Mouse (Mus musculus) hindbrain, embryonic 13.5 days (tissue): ENCODE results near the gene Olfr68. TPM values are rescaled to one million over a fixed set of nuclear protein-coding genes. Genes with fewer than 3 reads are reported as not detected.
"Not testable (repeated sequence)": the region's sequence is repeated elsewhere in the genome, so short reads cannot be mapped to it uniquely, and the experiment has no call there.

Experiments used
- ATAC-seq: fragments of 200-750 bp; cut with Nextera tagmentation; 2 replicates; pipeline ENCODE4 v1.8.0; 2017; ENCODE audit warnings: moderate TSS enrichment; ENCODE audit not compliant: low FRiP score
- H3K27ac ChIP-seq: fragments of 300-500 bp; sonication (generic); 2 replicates; pipeline ENCODE4 v1.5.1; 2015; ENCODE audit warnings: inconsistent platforms, mild to moderate bottlenecking, moderate library complexity
- H3K27me3 ChIP-seq: fragments of 300-500 bp; sonication (generic); 2 replicates; pipeline ENCODE4 v1.6.1; 2015; ENCODE audit warnings: mild to moderate bottlenecking, inconsistent platforms
- H3K36me3 ChIP-seq: fragments of 300-500 bp; sonication (generic); 2 replicates; pipeline ENCODE4 v1.6.1; 2015; ENCODE audit warnings: mild to moderate bottlenecking, inconsistent platforms
- H3K4me1 ChIP-seq: fragments of 300-500 bp; sonication (generic); replicated peaks from 2 replicates; pipeline ENCODE4 v1.6.1; 2015; ENCODE audit warnings: inconsistent platforms
- H3K4me2 ChIP-seq: fragments of 300-500 bp; sonication (generic); 2 replicates; pipeline ENCODE4 v1.6.1; 2015; ENCODE audit warnings: inconsistent platforms, mild to moderate bottlenecking, moderate library complexity
- H3K4me3 ChIP-seq: fragments of 300-500 bp; sonication (generic); 2 replicates; pipeline ENCODE4 v1.5.1; 2015; ENCODE audit warnings: mild to moderate bottlenecking, inconsistent platforms
- H3K9ac ChIP-seq: fragments of 300-500 bp; sonication (generic); 2 replicates; pipeline ENCODE4 v1.6.1; 2015; ENCODE audit warnings: mild to moderate bottlenecking, inconsistent platforms
- H3K9me3 ChIP-seq: fragments of 300-500 bp; sonication (generic); 2 replicates; pipeline ENCODE4 v1.6.1; 2016; ENCODE audit warnings: inconsistent platforms
- WGBS: fragments of 180-500 bp; shearing (Covaris S2); methylation state at CpG from one replicate; pipeline ENCODE4 v1.1.7; 2015; 5-methylcytosine and 5-hydroxymethylcytosine counted together
- polyA plus RNA-seq: library from polyadenylated mRNA; unstranded; fragments of >200 nt; fragmentation: Nextera tagmentation; extraction: Ambion mirVana; gene quantifications from 2 replicates; pipeline ENCODE4 v1.2.1, GENCODE M21; 2015

The Olfr68 gene
- polyA plus RNA-seq, 1 experiment from 2014 or later = not detected

DNA sequence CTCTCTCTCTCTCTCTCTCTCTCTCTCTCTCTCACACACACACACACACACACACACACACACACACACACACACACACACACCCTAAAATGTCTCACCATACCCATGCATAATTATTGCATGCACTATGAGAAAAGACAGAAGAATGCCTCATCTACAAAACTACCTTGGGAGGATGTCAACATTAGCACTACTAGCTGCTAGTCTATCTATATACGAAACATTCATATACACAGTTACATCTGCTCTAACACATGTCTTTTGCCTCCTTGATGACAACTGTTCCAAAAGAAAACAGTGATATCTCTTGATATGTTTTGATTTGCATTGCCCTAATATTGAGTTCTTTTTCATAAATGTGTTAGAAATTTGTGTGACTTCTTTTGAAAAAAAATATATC is 30.8 kb upstream of the Olfr68 start:
- Histone ChIP-seq H3K4me1 (no peaks in the 10 kb centered on the region), H3K4me2 (no peak overlapping the region), H3K4me3 (no peak overlapping the region), H3K27ac (no peak overlapping the region), H3K9ac (no peak overlapping the region), H3K36me3 (no peaks in the 10 kb centered on the region), H3K9me3 (no peaks in the 10 kb centered on the region), H3K27me3 (no peaks in the 10 kb centered on the region)
- 90% methylated on average over 1 of the region's 1 CpGs for WGBS
- ATAC-seq = no peak

DNA sequence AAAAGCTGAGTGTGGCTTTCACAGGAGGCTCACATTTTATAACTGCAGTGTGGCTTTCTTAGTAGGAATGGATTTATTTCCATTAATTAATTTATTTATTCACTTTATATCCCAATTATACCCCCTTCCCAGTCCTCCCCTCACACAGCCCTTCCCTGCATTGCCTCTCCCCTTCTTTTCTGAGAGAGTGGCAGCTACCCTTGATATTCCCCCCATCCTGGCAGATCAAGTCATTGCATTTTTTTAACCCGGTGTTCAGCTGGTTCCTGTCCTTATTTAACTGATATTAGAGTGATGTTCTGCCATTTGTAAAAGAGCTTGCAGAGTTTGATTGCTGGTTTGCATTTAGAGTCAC is 30.3 kb upstream of the Olfr68 start:
- no peaks in the 10 kb centered on the region for H3K9me3 ChIP-seq
- no peak overlapping the region for H3K4me2 ChIP-seq
- H3K36me3 ChIP-seq = no peaks in the 10 kb centered on the region
- no peaks in the 10 kb centered on the region for H3K4me1 ChIP-seq
- WGBS = 71% methylated on average over 1 of the region's 1 CpGs
- no peak overlapping the region for H3K27ac ChIP-seq
- no peak overlapping the region for H3K4me3 ChIP-seq
- H3K27me3 ChIP-seq = no peaks in the 10 kb centered on the region
- no peak for ATAC-seq
- H3K9ac ChIP-seq = no peak overlapping the region

DNA sequence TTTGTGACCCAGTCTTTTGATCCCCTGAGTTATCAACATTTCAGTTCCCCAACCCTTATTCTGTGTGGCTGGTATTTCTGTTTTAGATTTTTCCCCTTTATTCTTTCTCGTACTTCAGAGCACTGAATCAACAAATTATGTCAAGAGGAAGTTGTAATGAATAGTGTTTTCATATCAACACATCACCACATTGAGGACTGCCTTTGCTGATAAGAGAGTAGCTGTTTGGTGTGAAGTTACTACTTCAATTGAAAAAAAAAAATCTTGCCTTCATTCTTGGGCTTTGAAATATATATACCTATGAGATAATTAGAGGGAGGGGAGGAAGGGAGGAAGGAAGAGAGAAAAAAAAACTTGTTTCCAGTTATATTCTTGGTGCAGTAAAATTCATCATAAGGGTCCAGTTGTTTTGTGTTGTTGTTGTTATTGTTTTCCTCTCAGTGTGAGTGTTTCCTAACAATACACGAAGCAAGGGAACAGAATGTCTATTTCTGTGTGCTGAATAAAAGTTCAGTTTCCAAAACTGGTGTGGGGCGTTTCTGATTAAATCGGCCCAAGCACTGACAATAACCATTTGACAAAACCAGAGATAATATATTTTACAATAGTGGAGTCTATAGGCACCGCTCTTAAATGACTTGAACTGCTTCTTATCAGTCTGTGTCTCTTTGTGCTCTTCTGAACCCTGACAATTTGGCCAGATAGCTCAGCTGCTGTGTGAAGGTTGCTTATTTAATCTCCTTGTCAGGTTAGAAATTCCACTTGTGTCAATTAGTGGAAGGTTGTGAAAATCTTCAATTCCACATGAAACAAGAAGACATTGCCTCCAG is 29.7 kb upstream of the Olfr68 start:
- Histone ChIP-seq H3K4me2 (no peak overlapping the region), H3K4me1 (no peaks in the 10 kb centered on the region), H3K9ac (no peak overlapping the region), H3K27me3 (no peaks in the 10 kb centered on the region), H3K27ac (no peak overlapping the region), H3K9me3 (no peaks in the 10 kb centered on the region), H3K36me3 (no peaks in the 10 kb centered on the region), H3K4me3 (no peak overlapping the region)
- WGBS = 77% methylated on average over 5 of the region's 5 CpGs
- no peak for ATAC-seq

DNA sequence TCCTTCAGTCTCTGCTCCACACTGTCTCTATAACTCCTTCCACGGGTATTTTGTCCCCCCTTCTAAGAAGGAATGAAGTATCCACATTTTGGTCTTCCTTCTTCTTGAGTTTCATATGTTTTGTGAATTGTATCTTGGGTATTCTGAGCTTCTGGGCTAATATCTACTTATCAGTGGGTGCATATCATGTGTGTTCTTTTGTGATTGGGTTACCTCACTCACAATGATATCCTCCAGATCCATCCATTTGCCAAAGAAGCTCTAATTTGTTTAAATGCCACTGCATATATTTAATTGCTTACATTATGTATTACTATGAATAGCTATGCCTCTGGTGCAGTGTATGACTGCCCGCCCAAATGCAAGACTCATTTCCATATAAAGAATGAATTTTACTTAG is 28.6 kb upstream of the Olfr68 start:
- H3K4me2 ChIP-seq, H3K4me3 ChIP-seq, ATAC-seq, H3K27me3 ChIP-seq, H3K9me3 ChIP-seq, H3K9ac ChIP-seq, H3K27ac ChIP-seq, H3K4me1 ChIP-seq, H3K36me3 ChIP-seq: not testable (repeated sequence)
- 80% methylated on average over 2 of the region's 2 CpGs for WGBS

DNA sequence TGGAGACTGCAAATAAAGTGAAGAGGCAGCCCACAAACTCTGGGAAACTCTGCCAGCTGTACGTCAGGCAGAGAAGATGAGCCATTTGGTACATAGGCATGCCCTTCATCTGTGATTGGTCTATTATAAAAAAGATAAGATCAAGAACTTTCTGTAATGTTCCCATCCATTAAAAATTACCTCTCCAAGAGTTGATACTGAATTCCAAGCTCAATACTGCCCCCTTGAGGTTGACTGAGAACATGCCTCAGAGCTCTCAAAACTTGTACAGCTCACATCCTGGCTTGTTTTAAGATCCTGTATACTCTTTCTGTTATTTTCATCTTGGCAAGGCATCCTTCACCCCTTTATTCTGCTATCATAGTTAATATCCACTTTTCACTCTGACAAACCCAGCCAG is 27.4 kb upstream of the Olfr68 start:
- Histone ChIP-seq H3K9me3 (no peaks in the 10 kb centered on the region), H3K4me1 (no peaks in the 10 kb centered on the region), H3K27me3 (no peaks in the 10 kb centered on the region), H3K4me3 (no peak overlapping the region), H3K9ac (no peak overlapping the region), H3K4me2 (no peak overlapping the region), H3K36me3 (no peaks in the 10 kb centered on the region), H3K27ac (no peak overlapping the region)
- no peak for ATAC-seq
- WGBS = 73% methylated on average over 1 of the region's 1 CpGs

DNA sequence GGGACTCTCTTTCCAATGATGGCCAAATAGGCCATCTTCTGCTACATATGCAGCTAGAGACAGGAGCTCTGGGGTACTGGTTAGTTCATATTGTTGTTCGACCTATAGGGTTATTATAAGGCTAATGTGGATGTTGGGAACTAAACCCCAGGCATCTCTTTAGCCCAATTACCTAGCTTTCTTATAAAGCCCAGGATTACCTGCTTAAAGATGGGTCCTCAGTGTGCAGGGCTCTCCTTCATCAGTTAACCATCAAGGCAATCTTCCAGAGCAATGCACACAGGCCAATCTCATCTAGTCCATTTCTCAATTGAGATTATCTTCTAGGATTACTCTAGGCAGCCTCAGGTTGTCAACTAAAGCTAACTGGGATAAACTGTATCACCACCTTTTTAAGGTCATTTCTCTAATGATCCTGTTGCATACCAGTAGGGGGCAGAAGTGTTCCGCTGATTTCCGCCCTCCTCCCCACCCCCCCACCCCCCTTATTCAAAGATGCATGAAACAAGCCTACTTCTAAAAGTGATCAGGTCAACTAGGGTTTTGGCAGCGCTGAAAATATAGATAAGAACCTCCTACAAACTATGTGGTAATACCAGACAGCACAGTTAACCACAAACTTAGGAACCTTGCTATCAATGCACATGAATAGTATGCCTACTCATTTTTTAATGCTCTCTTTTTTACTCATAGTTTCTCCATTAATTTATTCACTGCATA is 13.3 kb upstream of the Olfr68 start:
- Histone ChIP-seq H3K27me3 (no peaks in the 10 kb centered on the region), H3K4me3 (no peak overlapping the region), H3K9ac (no peak overlapping the region), H3K4me2 (no peak overlapping the region), H3K4me1 (no peaks in the 10 kb centered on the region), H3K36me3 (no peaks in the 10 kb centered on the region), H3K27ac (no peak overlapping the region), H3K9me3 (no peaks in the 10 kb centered on the region)
- WGBS = 20% methylated on average over 4 of the region's 4 CpGs
- ATAC-seq = no peak

DNA sequence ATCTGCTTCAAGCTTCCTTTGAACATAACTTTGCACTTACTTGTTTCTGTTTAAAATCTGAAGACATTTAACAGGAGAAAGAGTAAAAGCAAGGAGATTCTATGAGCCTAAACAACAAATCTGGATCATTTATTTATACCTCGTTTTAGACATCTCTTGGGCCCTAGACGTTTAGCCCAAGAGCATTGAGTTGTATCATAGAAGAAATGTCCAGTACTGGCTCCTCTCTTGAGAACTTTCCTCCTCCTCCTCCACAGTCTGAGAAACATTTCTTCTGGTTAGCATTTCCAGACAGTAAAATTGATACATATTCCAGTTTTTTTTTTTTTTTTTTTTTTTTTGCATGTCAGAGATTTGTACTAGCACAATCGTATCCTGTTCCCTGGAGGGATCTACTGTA is 12.2 kb upstream of the Olfr68 start, which contains the start of gene Olfr67:
Olfr67 (minus strand) TSS at position 101 of the 400 bp plus-strand sequence.
- ATAC-seq = no peak
- H3K9ac ChIP-seq = no peak within 1 kb of the TSS
- no peaks in the 10 kb centered on the region for H3K36me3 ChIP-seq
- no peak within 1 kb of the TSS for H3K4me2 ChIP-seq
- H3K4me3 ChIP-seq = no peak within 1 kb of the TSS
- no peak within 1 kb of the TSS for H3K27ac ChIP-seq
- no peaks in the 10 kb centered on the region for H3K9me3 ChIP-seq
- H3K27me3 ChIP-seq = no peaks in the 10 kb centered on the region
- no peaks in the 10 kb centered on the region for H3K4me1 ChIP-seq
- WGBS = 81% methylated on average over 3 of the region's 3 CpGs

DNA sequence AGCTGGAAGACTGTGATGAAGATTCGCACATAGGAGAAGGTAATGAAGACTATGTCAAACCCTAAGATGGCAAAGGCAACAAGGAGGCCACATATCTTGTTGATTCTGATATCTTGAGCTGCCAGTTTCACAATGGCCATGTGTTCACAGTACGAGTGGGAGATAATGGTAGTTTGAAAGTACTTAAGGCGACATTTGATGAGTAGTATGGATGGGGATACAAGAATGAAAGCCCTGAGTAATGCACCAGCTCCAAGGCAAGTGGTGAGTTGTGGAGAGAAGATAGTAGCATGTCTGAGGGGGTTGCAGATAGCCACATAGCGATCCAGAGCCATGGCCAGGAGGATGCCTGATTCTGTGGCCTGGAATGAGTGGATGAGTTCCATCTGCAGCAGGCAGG is 1.8 kb downstream of the Olfr68 start:
- WGBS = 91% methylated on average over 4 of the region's 4 CpGs
- H3K9me3 ChIP-seq, H3K36me3 ChIP-seq: not testable (repeated sequence)

DNA sequence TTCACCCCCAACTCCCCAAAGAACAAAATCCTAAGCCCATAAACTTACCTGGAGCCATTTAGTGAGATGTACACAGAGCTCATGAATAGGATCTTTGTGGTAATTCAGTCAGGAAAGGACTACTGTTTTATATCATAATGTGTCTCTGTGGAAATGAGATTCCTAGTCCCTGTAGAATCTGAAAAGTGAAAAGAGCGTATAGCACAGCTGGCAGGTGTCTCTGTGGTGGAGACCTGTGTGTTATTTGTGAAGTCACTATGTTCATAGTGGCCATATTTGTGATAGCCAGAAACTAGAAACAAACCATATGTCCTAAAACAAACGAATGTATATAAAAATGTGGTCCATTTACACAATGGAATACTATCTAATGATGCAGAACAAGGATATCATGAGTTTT is 8.0 kb downstream of the Olfr68 start, which contains the start of gene Olfr69:
Olfr69 (minus strand) TSS at position 101 of the 400 bp plus-strand sequence.
- Histone ChIP-seq H3K9me3 (no peaks in the 10 kb centered on the region), H3K4me3 (no peak within 1 kb of the TSS), H3K9ac (no peak within 1 kb of the TSS), H3K4me2 (no peak within 1 kb of the TSS), H3K27me3 (no peaks in the 10 kb centered on the region), H3K36me3 (no peaks in the 10 kb centered on the region), H3K4me1 (no peaks in the 10 kb centered on the region), H3K27ac (no peak within 1 kb of the TSS)
- ATAC-seq = no peak
- 83% methylated on average over 2 of the region's 2 CpGs for WGBS

More for the DNA sequence above, 1.8 kb downstream of the Olfr68 start:
- H3K4me2 ChIP-seq, H3K27ac ChIP-seq, H3K4me1 ChIP-seq, H3K9ac ChIP-seq, ATAC-seq, H3K27me3 ChIP-seq, H3K4me3 ChIP-seq: not testable (repeated sequence)

DNA sequence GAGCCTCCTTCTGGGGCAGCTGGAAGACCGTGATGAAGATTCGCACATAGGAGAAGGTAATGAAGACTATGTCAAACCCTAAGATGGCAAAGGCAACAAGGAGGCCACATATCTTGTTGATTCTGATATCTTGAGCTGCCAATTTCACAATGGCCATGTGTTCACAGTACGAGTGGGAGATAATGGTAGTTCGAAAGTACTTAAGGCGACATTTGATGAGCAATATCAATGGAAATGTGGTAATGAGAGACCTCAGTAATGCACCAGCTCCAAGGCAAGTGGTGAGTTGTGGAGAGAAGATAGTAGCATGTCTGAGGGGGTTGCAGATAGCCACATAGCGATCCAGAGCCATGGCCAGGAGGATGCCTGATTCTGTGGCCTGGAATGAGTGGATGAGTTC is 11.8 kb downstream of the Olfr68 start:
- H3K4me3 ChIP-seq, H3K27me3 ChIP-seq, ATAC-seq, H3K4me2 ChIP-seq, H3K9ac ChIP-seq, H3K27ac ChIP-seq, H3K9me3 ChIP-seq, H3K36me3 ChIP-seq, H3K4me1 ChIP-seq: not testable (repeated sequence)
- WGBS = 83% methylated on average over 6 of the region's 6 CpGs

DNA sequence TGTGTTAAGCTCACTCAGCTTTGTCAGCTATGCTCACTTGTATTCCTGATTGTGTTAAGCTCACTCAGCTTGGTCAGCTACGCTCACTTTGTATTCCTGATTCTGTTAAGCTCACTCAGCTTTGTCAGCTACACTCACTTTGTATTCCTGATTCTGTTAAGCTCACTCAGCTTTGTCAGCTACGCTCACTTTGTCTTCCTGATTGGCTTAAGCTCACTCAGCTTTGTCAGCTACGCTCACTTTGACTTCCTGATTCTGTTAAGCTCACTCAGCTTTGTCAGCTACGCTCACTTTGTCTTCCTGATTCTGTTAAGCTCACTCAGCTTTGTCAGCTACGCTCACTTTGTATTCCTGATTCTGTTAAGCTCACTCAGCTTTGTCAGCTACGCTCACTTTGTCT is 17.3 kb downstream of the Olfr68 start:
- not testable (repeated sequence) for H3K9me3 ChIP-seq, H3K4me3 ChIP-seq, ATAC-seq, H3K9ac ChIP-seq, H3K27ac ChIP-seq, H3K4me2 ChIP-seq, H3K4me1 ChIP-seq, H3K36me3 ChIP-seq, H3K27me3 ChIP-seq
- WGBS = 91% methylated on average over 6 of the region's 6 CpGs

DNA sequence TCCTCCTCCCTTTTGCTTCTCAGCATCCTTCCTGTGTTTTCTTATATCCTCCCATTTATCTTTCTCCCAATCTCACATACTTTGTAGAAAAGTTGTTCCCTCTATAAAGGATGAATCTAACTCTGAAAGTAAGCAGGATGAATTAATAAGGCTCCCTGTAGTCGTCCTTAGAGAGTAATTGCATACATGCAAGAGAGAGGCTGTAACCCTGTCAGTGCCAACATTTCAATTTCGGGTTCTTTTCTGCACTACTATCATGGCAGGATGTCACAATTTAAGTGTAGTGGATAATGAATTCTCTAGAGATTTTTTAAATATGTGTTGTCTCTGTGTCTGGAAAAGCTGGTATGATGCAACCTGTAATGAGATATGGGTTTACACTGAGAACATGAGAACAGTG is 22.3 kb downstream of the Olfr68 start, which contains the start of gene Olfr630:
Olfr630 (minus strand) TSS at position 101 of the 400 bp plus-strand sequence.
- Histone ChIP-seq H3K36me3 (no peaks in the 10 kb centered on the region), H3K4me2 (no peak within 1 kb of the TSS), H3K9ac (no peak within 1 kb of the TSS), H3K27me3 (no peaks in the 10 kb centered on the region), H3K9me3 (no peaks in the 10 kb centered on the region), H3K4me1 (no peaks in the 10 kb centered on the region), H3K27ac (no peak within 1 kb of the TSS), H3K4me3 (no peak within 1 kb of the TSS)
- no peak for ATAC-seq
- 47% methylated on average over 2 of the region's 2 CpGs for WGBS

DNA sequence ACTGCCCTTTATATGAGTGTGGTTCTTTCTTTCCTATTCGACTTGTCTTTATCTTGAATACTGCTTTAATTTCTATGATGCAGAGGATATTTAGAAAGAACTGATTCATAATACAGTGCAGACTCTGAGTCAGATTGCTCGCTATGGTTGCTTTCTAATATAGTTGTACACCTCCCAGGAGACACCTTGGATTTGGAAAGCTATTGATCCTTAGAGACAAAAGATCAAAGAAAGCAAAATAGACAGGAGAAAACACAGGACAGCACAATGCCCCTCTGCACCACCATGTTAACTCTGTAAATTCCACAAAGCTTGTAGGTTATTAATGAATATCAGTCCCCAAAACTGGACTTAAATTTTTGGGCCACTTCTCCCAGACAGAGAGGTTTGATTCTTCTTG is 34.7 kb downstream of the Olfr68 start, which contains the start of gene Olfr629:
Olfr629 (minus strand) TSS at position 101 of the 400 bp plus-strand sequence.
- no peak for ATAC-seq
- WGBS = 76% methylated on average over 2 of the region's 2 CpGs
- H3K36me3 ChIP-seq = no peaks in the 10 kb centered on the region

More for the DNA sequence above, 34.7 kb downstream of the Olfr68 start, which contains the start of gene Olfr629:
- Histone ChIP-seq H3K27ac (no peak within 1 kb of the TSS), H3K9me3 (no peaks in the 10 kb centered on the region), H3K4me1 (no peaks in the 10 kb centered on the region), H3K9ac (no peak within 1 kb of the TSS), H3K27me3 (no peaks in the 10 kb centered on the region), H3K4me2 (no peak within 1 kb of the TSS), H3K4me3 (no peak within 1 kb of the TSS)
